Mouse (Mus musculus) liver, adult 10 weeks (tissue): ENCODE results near the gene Olfr449. TPM values are rescaled to one million over a fixed set of nuclear protein-coding genes. Genes with fewer than 3 reads are reported as not detected.

ENCODE experiments used
- polyA plus RNA-seq: library from polyadenylated mRNA; stranded (reverse); fragments of 350-450 nt; fragmentation: Illumina TruSeq; extraction: RNeasy Lipid Tissue Mini Kit (QIAGEN cat#74804); gene quantifications from one replicate; pipeline ENCODE4 v1.2.3, GENCODE M21; 2014; ENCODE audit warnings: low read depth, low replicate concordance

Olfr449 gene
- polyA plus RNA-seq, result not detected

DNA sequence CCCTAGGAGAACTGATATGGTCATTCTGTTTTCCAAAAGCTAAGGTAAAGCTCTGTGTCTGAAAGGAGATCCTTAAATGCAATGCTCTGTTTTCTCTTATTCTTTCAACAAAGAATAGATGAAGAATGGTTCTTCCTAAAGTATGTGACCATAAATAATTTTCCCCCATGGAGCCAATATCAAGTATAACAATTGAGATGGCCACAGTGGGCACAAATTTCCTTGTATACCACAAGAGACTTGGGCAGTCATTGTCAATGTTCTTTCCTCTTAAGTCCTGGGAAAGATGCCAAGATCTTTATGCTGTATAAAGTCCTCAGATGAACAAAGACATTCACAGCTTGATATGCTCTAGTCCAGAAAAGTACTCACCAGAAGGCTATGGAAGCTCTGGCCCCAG lies at the start of gene Olfr449:
Gene Olfr449, plus strand, starts transcription at position 301 of the 400 bp plus-strand sequence.

DNA sequence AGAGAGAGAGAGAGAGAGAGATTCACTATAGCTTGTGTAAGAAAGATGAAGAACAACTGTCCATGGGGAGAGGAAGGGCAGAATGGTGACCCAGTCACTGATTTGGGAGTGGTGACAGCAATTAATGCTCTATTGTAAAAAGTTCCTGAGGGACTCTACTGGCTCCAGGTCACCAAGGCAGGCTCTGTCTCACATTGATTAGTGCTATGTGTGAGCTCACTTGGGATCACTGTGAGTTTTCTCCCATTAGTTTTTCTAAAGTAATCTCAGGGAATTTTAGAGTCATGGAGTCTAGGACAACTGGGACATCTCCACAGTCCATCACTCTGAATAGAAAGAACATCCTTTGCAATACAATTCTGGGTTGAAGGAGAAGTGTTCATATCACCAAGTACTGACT lies 49.4 kb upstream of the Olfr449 start, which contains the start of gene Olfr452:
Gene Olfr452, plus strand, starts transcription at position 301 of the 400 bp plus-strand sequence.

DNA sequence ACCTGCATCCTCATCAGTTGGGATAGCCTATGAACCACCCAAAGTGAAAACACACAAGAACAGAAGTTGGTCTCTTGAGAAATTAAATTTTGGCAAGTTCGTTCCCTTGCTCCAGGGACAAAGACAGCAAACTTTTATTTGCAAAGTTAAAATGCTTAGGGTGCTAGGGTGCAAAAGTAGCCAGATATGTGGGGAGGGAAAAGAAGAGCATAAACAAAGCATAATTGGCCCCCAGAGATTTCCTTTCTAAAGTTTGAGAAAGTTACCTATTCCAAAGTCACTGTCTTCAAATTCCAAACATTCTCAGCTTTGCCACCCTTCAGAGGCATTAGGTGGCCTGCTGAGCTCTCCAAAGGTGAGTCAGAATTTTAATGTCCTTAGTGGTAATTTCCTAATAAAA lies 22.5 kb upstream of the Olfr449 start, which contains the start of gene Olfr450:
Gene Olfr450, plus strand, starts transcription at position 301 of the 400 bp plus-strand sequence.

Other genes with a start within 250 kb of the Olfr449 start
- gene Tcaf3, start 236.7 kb upstream of the Olfr449 start, polyA plus RNA-seq, result not detected
- 0.58 TPM for gene Tcaf2, start 189.1 kb upstream of the Olfr449 start, polyA plus RNA-seq
- gene Tcaf1, start 124.3 kb upstream of the Olfr449 start, polyA plus RNA-seq, result 2.4 TPM
- not detected for gene Olfr453, start 95.0 kb upstream of the Olfr449 start, polyA plus RNA-seq
- not detected for gene Olfr38, start 78.0 kb upstream of the Olfr449 start, polyA plus RNA-seq
- not detected for gene Olfr452, start 49.3 kb upstream of the Olfr449 start, polyA plus RNA-seq
- gene Olfr450, start 22.4 kb upstream of the Olfr449 start, polyA plus RNA-seq, result not detected
- not detected for gene Olfr448, start 56.1 kb downstream of the Olfr449 start, polyA plus RNA-seq
- not detected for gene Olfr447, start 74.5 kb downstream of the Olfr449 start, polyA plus RNA-seq
- not detected for gene Olfr446, start 87.0 kb downstream of the Olfr449 start, polyA plus RNA-seq
- not detected for gene Olfr444, start 114.7 kb downstream of the Olfr449 start, polyA plus RNA-seq